Mouse (Mus musculus): ENCODE data around the gene Rln1. TPM values are rescaled to one million over a fixed set of nuclear protein-coding genes. Genes with fewer than 3 reads are reported as not detected.

Gene Rln1
- polyA plus RNA-seq, 1 experiment from 2014 or later = 4.6 TPM

- ATAC-seq (ENCODE audit: low read depth) = no peak
These were observed 10.9 kb downstream of the Rln1 start for GRCm38 (mm10) chr19:29323416-29324049.

DNA sequence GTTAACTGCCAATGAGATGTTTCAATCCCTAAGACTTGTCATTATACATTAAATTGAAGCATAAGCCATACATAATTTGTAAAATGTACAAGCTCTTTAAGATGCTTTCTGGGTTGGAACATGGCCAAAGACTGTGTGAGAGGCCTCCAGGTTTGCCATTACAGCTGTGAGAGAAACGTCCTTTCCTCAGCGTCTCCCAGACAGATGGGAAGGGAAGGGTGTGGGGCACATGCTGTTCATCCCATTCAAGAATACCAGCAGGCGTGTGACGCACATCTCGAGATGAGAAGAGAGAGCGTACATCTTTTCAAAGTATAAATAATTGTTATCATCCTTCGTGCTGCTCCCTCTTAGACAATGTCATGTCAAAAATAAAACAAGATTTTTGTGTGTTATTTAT lies 21.8 kb downstream of the Rln1 start:
- Histone ChIP-seq H3K4me1 (ENCODE audit: control insufficient read depth, insufficient read depth, low read length) (no peaks in the 10 kb centered on the region), H3K9ac (replicated peaks; ENCODE audit: low read depth, low read length) (no peak overlapping the region), H3K4me3 (ENCODE audit: low read depth, low read length) (no peak overlapping the region), H3K4me2 (ENCODE audit: low read depth, low read length) (no peak overlapping the region), H3K36me3 (ENCODE audit: control insufficient read depth, insufficient read depth, low read length) (peaks cover 21% of the 10 kb centered on the region), H3K9me3 (ENCODE audit: control insufficient read depth, low read length) (0 out of 2 replicates have a peak, but pooled peaks cover 3% of the 10 kb centered on the region), H3K27me3 (ENCODE audit: control insufficient read depth, insufficient read depth, low read length) (no peaks in the 10 kb centered on the region), H3K27ac (ENCODE audit: low read depth, low read length) (no peak overlapping the region)
- 48% methylated on average over 7 of the region's 7 CpGs for WGBS
- ATAC-seq (ENCODE audit: low read depth) = no peak

More at GRCm38 (mm10) chr19:29323416-29324049, 10.9 kb downstream of the Rln1 start:
- Histone ChIP-seq H3K9me3 (ENCODE audit: control insufficient read depth, low read length) (no peaks in the 10 kb centered on the region), H3K9ac (replicated peaks; ENCODE audit: low read depth, low read length) (no peak overlapping the region), H3K4me1 (ENCODE audit: control insufficient read depth, insufficient read depth, low read length) (no peaks in the 10 kb centered on the region), H3K36me3 (ENCODE audit: control insufficient read depth, insufficient read depth, low read length) (no peaks in the 10 kb centered on the region), H3K4me2 (ENCODE audit: low read depth, low read length) (no peak overlapping the region), H3K27ac (ENCODE audit: low read depth, low read length) (no peak overlapping the region), H3K27me3 (ENCODE audit: control insufficient read depth, insufficient read depth, low read length) (no peaks in the 10 kb centered on the region), H3K4me3 (ENCODE audit: low read depth, low read length) (no peak overlapping the region)
- WGBS = 80% methylated on average over 8 of the region's 8 CpGs

DNA sequence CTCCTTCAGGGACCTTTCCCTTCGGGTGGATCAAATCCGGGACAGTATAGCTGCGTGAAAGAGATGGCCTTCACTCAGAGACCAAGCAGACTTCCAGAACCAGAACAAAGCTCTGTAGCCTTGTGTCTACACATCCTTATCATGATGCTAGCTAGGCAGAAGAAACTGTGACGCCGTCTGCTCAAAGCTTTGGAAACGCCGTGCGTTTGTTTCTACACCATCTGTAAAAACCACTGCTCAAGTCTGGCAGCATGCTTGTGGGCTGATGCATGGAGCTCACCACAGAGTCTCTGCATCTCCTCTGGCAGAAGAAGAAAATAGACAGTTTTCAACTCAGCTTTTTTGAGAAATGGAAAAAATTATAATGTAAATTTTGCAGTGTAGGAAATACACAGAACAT lies 22.7 kb downstream of the Rln1 start:
- H3K27me3 ChIP-seq (ENCODE audit: control insufficient read depth, insufficient read depth, low read length) = no peaks in the 10 kb centered on the region
- no peak overlapping the region for H3K9ac ChIP-seq (replicated peaks; ENCODE audit: low read depth, low read length)
- no peaks in the 10 kb centered on the region for H3K4me1 ChIP-seq (ENCODE audit: control insufficient read depth, insufficient read depth, low read length)
- H3K36me3 ChIP-seq (ENCODE audit: control insufficient read depth, insufficient read depth, low read length) = peaks cover 21% of the 10 kb centered on the region
- 90% methylated on average over 8 of the region's 8 CpGs for WGBS
- H3K4me3 ChIP-seq (ENCODE audit: low read depth, low read length) = no peak overlapping the region
- 0 out of 2 replicates have a peak, but pooled peaks cover 3% of the 10 kb centered on the region for H3K9me3 ChIP-seq (ENCODE audit: control insufficient read depth, low read length)
- ATAC-seq (ENCODE audit: low read depth) = no peak
- H3K4me2 ChIP-seq (ENCODE audit: low read depth, low read length) = no peak overlapping the region
- H3K27ac ChIP-seq (ENCODE audit: low read depth, low read length) = no peak overlapping the region

- H3K9ac ChIP-seq (replicated peaks; ENCODE audit: low read depth, low read length) = no peak overlapping the region
- no peaks in the 10 kb centered on the region for H3K9me3 ChIP-seq (ENCODE audit: control insufficient read depth, low read length)
- no peak overlapping the region for H3K27ac ChIP-seq (ENCODE audit: low read depth, low read length)
- H3K27me3 ChIP-seq (ENCODE audit: control insufficient read depth, insufficient read depth, low read length) = no peaks in the 10 kb centered on the region
- no peak for ATAC-seq (ENCODE audit: low read depth)
- no peak overlapping the region for H3K4me2 ChIP-seq (ENCODE audit: low read depth, low read length)
- H3K4me1 ChIP-seq (ENCODE audit: control insufficient read depth, insufficient read depth, low read length) = no peaks in the 10 kb centered on the region
- H3K4me3 ChIP-seq (ENCODE audit: low read depth, low read length) = no peak overlapping the region
- H3K36me3 ChIP-seq (ENCODE audit: control insufficient read depth, insufficient read depth, low read length) = peaks cover 21% of the 10 kb centered on the region
These were observed 25.6 kb downstream of the Rln1 start for GRCm38 (mm10) chr19:29308832-29309231.

- no peak overlapping the region for H3K27ac ChIP-seq (ENCODE audit: low read depth, low read length)
- H3K36me3 ChIP-seq (ENCODE audit: control insufficient read depth, insufficient read depth, low read length) = peaks cover 32% of the 10 kb centered on the region
- no peaks in the 10 kb centered on the region for H3K9me3 ChIP-seq (ENCODE audit: control insufficient read depth, low read length)
- no peak overlapping the region for H3K4me3 ChIP-seq (ENCODE audit: low read depth, low read length)
- WGBS = 89% methylated on average over 2 of the region's 2 CpGs
- H3K4me2 ChIP-seq (ENCODE audit: low read depth, low read length) = no peak overlapping the region
- no peaks in the 10 kb centered on the region for H3K4me1 ChIP-seq (ENCODE audit: control insufficient read depth, insufficient read depth, low read length)
- H3K27me3 ChIP-seq (ENCODE audit: control insufficient read depth, insufficient read depth, low read length) = no peaks in the 10 kb centered on the region
- H3K9ac ChIP-seq (replicated peaks; ENCODE audit: low read depth, low read length) = no peak overlapping the region
- ATAC-seq (ENCODE audit: low read depth) = no peak
These were observed 32.4 kb downstream of the Rln1 start for GRCm38 (mm10) chr19:29302119-29302518.

DNA sequence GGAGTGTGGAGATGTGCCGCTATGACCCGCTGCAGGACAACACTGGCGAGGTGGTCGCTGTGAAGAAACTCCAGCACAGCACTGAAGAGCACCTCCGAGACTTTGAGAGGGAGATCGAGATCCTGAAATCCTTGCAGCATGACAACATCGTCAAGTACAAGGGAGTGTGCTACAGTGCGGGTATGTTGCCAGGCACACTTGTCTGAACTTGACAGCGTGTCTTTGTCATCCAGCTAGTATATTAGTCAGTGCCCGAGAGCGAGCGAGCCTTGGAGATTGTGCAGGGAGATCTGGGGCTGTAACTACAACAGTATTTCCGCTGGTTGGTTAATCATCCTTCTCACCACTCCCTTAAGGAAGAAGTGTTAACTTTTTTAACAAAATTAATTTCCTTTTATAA lies 33.6 kb downstream of the Rln1 start:
- ATAC-seq (ENCODE audit: low read depth) = no peak
- 94% methylated on average over 13 of the region's 13 CpGs for WGBS
- no peaks in the 10 kb centered on the region for H3K27me3 ChIP-seq (ENCODE audit: control insufficient read depth, insufficient read depth, low read length)
- H3K27ac ChIP-seq (ENCODE audit: low read depth, low read length) = no peak overlapping the region
- no peak overlapping the region for H3K9ac ChIP-seq (replicated peaks; ENCODE audit: low read depth, low read length)
- H3K4me1 ChIP-seq (ENCODE audit: control insufficient read depth, insufficient read depth, low read length) = no peaks in the 10 kb centered on the region
- H3K4me2 ChIP-seq (ENCODE audit: low read depth, low read length) = no peak overlapping the region
- no peak overlapping the region for H3K4me3 ChIP-seq (ENCODE audit: low read depth, low read length)
- H3K9me3 ChIP-seq (ENCODE audit: control insufficient read depth, low read length) = no peaks in the 10 kb centered on the region
- H3K36me3 ChIP-seq (ENCODE audit: control insufficient read depth, insufficient read depth, low read length) = peaks cover 33% of the 10 kb centered on the region

DNA sequence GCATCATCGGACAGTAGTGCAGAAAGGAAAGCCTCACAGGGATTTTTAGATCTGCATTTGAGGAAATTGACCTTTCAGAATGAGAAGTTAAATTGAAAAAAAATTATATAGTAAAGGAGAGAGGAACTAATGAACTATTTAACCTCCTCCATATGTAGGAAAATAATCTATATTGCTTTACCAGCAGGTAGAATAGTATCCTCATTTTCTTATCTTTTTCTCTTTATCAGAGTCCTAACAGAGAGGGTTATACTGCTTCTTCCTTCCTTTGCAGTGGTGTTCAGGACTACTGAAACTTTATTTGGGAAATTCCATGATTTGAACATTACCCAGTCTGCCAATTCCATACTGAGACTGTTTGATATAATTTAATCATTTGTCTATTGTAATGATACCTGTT lies 37.1 kb downstream of the Rln1 start:
- no peak for ATAC-seq (ENCODE audit: low read depth)
- no peak overlapping the region for H3K4me2 ChIP-seq (ENCODE audit: low read depth, low read length)
- H3K36me3 ChIP-seq (ENCODE audit: control insufficient read depth, insufficient read depth, low read length) = peaks cover 33% of the 10 kb centered on the region
- no peak overlapping the region for H3K4me3 ChIP-seq (ENCODE audit: low read depth, low read length)
- H3K27ac ChIP-seq (ENCODE audit: low read depth, low read length) = no peak overlapping the region
- H3K9ac ChIP-seq (replicated peaks; ENCODE audit: low read depth, low read length) = no peak overlapping the region
- no peaks in the 10 kb centered on the region for H3K9me3 ChIP-seq (ENCODE audit: control insufficient read depth, low read length)
- no peaks in the 10 kb centered on the region for H3K27me3 ChIP-seq (ENCODE audit: control insufficient read depth, insufficient read depth, low read length)
- no peaks in the 10 kb centered on the region for H3K4me1 ChIP-seq (ENCODE audit: control insufficient read depth, insufficient read depth, low read length)
- 98% methylated on average over 1 of the region's 1 CpGs for WGBS

DNA sequence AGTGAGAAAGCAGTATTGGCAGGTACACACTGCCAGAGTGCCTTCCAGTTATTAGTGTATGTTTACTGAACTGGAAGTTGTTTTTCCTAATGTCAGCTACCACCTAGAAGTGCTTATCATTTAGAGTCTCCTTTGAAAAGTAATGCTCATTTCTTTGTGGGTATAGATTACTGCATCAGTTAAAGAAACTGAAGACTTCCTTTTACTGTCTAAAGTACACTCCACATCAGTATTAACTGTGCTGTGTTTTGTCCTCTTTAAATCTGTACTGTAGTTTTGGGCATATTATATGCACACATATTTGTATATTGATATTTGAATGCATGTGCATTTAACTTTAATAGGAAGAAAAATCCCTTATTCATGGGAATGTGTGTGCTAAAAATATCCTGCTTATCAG lies 38.3 kb downstream of the Rln1 start:
- Histone ChIP-seq H3K27me3 (ENCODE audit: control insufficient read depth, insufficient read depth, low read length) (no peaks in the 10 kb centered on the region), H3K4me3 (ENCODE audit: low read depth, low read length) (no peak overlapping the region), H3K4me2 (ENCODE audit: low read depth, low read length) (no peak overlapping the region), H3K9me3 (ENCODE audit: control insufficient read depth, low read length) (no peaks in the 10 kb centered on the region), H3K36me3 (ENCODE audit: control insufficient read depth, insufficient read depth, low read length) (peaks cover 40% of the 10 kb centered on the region), H3K27ac (ENCODE audit: low read depth, low read length) (no peak overlapping the region), H3K4me1 (ENCODE audit: control insufficient read depth, insufficient read depth, low read length) (no peaks in the 10 kb centered on the region), H3K9ac (replicated peaks; ENCODE audit: low read depth, low read length) (no peak overlapping the region)
- ATAC-seq (ENCODE audit: low read depth) = no peak

- 70% methylated on average over 2 of the region's 2 CpGs for WGBS
- Histone ChIP-seq H3K27ac (ENCODE audit: low read depth, low read length) (no peak overlapping the region), H3K9me3 (ENCODE audit: control insufficient read depth, low read length) (no peaks in the 10 kb centered on the region), H3K36me3 (ENCODE audit: control insufficient read depth, insufficient read depth, low read length) (peaks cover 32% of the 10 kb centered on the region), H3K4me3 (ENCODE audit: low read depth, low read length) (no peak overlapping the region), H3K4me2 (ENCODE audit: low read depth, low read length) (no peak overlapping the region), H3K9ac (replicated peaks; ENCODE audit: low read depth, low read length) (no peak overlapping the region), H3K27me3 (ENCODE audit: control insufficient read depth, insufficient read depth, low read length) (no peaks in the 10 kb centered on the region), H3K4me1 (ENCODE audit: control insufficient read depth, insufficient read depth, low read length) (no peaks in the 10 kb centered on the region)
- ATAC-seq (ENCODE audit: low read depth) = no peak
These were observed 39.7 kb downstream of the Rln1 start for GRCm38 (mm10) chr19:29294756-29295155.
